Mouse (Mus musculus) E14TG2a.4 (cell line): ENCODE measurements at regions not wholly inside any gene's neighbourhood (a gene's known extent, or its start where the extent isn't known, plus 50 kb on each side); places are given as distances from the start of the nearest gene placed in this dataset.

Experiments used
- H3K27me3 ChIP-seq: 2 replicates; pipeline ENCODE4 v1.6.1; 2014; ENCODE audit warnings: low read length, control low read depth; ENCODE audit not compliant: insufficient read depth
- H3K36me3 ChIP-seq: 2 replicates; pipeline ENCODE4 v1.6.1; 2014; ENCODE audit warnings: low read length, control low read depth; ENCODE audit not compliant: insufficient read depth
- H3K4me1 ChIP-seq: replicated peaks from 2 replicates; pipeline ENCODE4 v1.6.1; 2014; ENCODE audit warnings: low read depth, low read length, control low read depth
- H3K4me3 ChIP-seq: replicated peaks from 2 replicates; pipeline ENCODE4 v1.5.1; 2014; ENCODE audit warnings: mild to moderate bottlenecking, low read length
- H3K9me3 ChIP-seq: 2 replicates; pipeline ENCODE4 v1.6.1; 2014; ENCODE audit warnings: low read length, control low read depth
- CTCF ChIP-seq: conservative IDR thresholded peaks from 2 replicates; pipeline ENCODE4 v1.5.1; 2014; ENCODE audit warnings: low read length
- NANOG ChIP-seq: IDR thresholded peaks from 2 replicates; pipeline ENCODE4 v1.6.1; 2014; ENCODE audit warnings: borderline replicate concordance, low read length, mixed read lengths
- POU5F1 ChIP-seq: IDR thresholded peaks from 2 replicates; pipeline ENCODE4 v1.6.1; 2014; ENCODE audit warnings: low read length, borderline replicate concordance

DNA sequence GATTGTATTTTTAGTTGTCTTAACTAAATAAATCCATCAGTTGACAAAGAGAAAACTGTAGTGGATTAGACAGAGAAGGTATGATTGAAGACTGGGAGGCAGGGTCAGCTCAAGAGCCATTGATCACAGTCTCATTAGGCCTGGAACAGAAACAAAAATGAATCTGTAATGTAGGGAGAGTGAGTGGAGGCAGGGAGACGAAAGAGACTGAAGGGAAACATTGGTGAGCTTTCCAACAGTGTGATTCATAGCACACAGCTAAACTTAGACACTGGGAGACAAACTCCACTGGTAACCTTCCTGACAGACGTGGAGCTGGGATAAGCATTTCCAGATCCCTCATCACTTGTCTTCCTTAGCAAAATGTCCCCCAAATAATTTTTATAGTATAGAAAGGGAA lies 372.1 kb upstream of the Fam92a start:
- TF ChIP-seq POU5F1, result no peak
- no peak for TF ChIP-seq NANOG
- no peak for TF ChIP-seq CTCF
- Histone ChIP-seq H3K36me3 (no peaks in the 10 kb centered on the region), H3K4me1 (no peaks in the 10 kb centered on the region), H3K9me3 (no peaks in the 10 kb centered on the region), H3K27me3 (no peaks in the 10 kb centered on the region; the same call in 1 of the 2 replicates), H3K4me3 (no peak overlapping the region)

DNA sequence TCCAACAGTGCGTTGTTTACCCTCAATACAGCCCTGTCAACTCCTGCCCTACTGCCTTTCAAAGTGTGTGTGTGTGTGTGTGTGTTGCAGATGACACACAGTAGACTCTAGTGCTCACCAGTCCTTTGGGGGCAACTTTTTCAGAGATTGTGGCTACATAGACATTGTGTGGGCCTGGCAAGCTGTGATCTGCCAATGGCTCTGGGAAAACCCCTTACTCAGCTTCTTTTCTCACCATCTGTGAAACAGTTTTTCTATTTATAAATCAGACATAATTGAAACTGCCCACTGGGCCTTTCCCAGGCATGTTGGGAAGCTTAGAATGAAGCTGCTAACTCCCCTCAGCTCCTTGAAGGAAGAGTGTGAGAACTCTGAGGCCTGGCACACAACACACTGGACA lies 369.7 kb upstream of the Fam92a start:
- H3K4me1 ChIP-seq, result no peaks in the 10 kb centered on the region

DNA sequence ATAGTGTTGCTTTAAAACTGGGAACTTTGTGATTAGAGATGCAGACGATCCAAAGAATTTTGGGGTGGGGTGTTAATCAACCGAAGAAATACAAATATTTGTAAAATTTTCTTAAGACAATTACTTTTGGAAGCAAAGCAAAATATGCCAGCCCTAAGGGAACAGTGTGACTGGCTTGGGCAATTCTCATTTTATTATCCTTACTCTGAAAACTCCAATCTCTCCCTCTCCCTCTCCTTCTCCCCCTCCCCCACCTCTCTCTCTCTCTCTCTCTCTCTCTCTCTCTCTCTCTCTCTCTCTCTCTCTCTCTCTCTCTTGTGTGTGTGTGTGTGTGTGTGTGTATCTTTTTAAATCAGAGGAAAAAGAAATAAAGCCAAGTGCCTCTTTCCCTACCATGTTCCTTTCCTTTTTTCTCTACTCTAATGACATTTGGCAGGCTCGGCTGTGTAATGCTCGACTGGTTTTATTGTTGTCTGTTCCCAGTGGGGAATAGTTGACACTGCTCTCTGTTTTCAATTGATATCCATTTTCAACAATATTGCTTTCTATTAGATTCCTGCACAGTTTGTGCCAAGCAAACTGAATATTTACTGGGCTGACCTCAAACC lies 367.5 kb upstream of the Fam92a start:
- Histone ChIP-seq H3K36me3 (no peaks in the 10 kb centered on the region), H3K27me3 (no peaks in the 10 kb centered on the region), H3K4me3 (no peak overlapping the region), H3K9me3 (no peaks in the 10 kb centered on the region), H3K4me1 (no peaks in the 10 kb centered on the region)
- no peak for TF ChIP-seq NANOG
- no peak for TF ChIP-seq CTCF
- no peak for TF ChIP-seq POU5F1

More for the DNA sequence above, 369.7 kb upstream of the Fam92a start:
- H3K27me3 ChIP-seq, result no peaks in the 10 kb centered on the region
- no peaks in the 10 kb centered on the region for H3K36me3 ChIP-seq
- no peak overlapping the region for H3K4me3 ChIP-seq
- H3K9me3 ChIP-seq, result no peaks in the 10 kb centered on the region
- TF ChIP-seq POU5F1 (no peak), NANOG (no peak), CTCF (no peak)

DNA sequence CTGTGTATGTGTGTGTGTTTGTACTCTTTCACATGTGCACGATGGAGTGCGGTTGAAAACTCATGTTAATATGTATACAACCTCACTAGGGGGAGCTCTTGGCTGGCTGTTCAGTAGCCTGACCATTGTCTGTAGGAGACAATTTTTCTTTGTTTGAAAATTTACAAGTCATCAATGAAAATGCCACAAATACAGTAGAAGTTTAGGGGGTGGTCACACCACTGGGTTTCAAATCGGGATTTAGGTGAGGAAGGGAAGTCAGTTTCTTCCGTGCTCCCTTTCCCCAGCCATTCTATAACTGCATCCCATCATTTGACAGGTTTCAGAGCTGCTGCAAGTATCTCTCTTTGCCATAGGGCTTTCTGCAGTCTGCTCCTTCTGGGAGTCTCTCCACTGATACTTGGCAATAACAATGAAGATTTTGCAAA lies 366.9 kb upstream of the Fam92a start:
- TF ChIP-seq CTCF, result peak; percentile 25
- TF ChIP-seq POU5F1, result no peak
- TF ChIP-seq NANOG, result no peak

DNA sequence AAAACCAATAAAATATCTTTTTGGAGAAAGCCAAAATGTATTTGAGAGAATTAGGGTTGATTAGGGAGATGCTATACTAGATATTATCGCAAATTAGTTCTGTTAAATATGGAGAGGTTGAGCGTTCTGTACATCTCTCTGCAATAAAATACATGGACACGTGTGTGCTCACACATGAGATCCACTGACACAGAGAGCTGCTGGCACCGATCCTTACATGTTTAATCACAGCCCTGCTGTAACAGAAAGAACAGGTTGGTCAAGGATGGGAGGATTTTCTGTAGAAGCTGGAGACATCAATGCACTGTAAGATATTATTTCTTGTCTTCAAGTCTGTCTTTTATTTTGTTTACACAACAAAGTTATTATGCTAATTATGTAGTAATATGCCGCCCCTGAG lies 366.2 kb upstream of the Fam92a start:
- Histone ChIP-seq H3K4me1 (no peaks in the 10 kb centered on the region), H3K36me3 (no peaks in the 10 kb centered on the region), H3K9me3 (no peaks in the 10 kb centered on the region), H3K27me3 (no peaks in the 10 kb centered on the region), H3K4me3 (no peak overlapping the region)
- no peak for TF ChIP-seq POU5F1

More for the DNA sequence above, 366.9 kb upstream of the Fam92a start:
- H3K4me1 ChIP-seq, result no peaks in the 10 kb centered on the region
- no peaks in the 10 kb centered on the region for H3K27me3 ChIP-seq
- H3K4me3 ChIP-seq, result no peak overlapping the region
- H3K36me3 ChIP-seq, result no peaks in the 10 kb centered on the region
- no peaks in the 10 kb centered on the region for H3K9me3 ChIP-seq

DNA sequence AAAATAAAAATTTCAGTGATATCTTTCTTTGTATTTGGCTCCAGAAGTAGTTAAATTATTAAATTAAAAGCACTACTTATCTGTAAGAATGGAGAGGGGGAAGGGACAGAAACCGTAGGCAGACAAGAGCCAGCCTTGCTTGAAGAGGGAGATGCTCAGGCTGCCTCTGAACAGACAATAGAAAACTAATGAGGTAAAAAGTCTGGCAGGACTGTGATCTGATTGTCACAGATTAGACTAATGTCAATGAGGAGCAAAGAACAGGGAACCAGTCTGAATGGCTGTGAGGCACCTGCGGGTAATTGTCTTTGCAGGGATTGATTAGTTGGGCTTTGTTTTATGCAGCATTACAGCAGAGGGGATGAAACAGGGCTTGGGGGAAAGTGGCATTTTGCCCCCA lies 362.3 kb upstream of the Fam92a start:
- H3K27me3 ChIP-seq, result no peaks in the 10 kb centered on the region

DNA sequence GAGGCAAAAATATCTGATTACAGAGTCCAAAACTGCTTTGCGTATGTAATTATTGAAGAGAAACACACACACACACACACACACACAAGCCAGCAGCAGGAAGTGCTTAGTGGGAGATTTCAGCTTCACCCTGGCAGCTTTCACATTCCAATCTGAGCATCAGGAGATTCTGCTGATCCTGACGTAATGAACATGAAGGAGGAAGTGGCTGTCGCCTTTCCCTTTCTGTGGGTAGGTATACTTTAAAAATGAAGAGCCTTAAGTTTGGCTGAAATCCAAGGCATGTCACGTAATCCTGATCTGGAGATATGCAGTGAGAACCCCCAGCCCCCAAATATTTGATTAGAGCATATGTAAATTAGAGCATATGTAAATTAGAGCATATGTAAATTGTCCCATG lies 361.1 kb upstream of the Fam92a start:
- no peaks in the 10 kb centered on the region for H3K27me3 ChIP-seq
- no peaks in the 10 kb centered on the region for H3K9me3 ChIP-seq
- no peaks in the 10 kb centered on the region for H3K36me3 ChIP-seq
- no peak overlapping the region for H3K4me3 ChIP-seq
- no peaks in the 10 kb centered on the region for H3K4me1 ChIP-seq
- no peak for TF ChIP-seq POU5F1
- no peak for TF ChIP-seq NANOG
- no peak for TF ChIP-seq CTCF

More for the DNA sequence above, 362.3 kb upstream of the Fam92a start:
- TF ChIP-seq CTCF, result no peak
- TF ChIP-seq POU5F1, result no peak
- TF ChIP-seq NANOG, result no peak
- Histone ChIP-seq H3K4me3 (no peak overlapping the region), H3K4me1 (no peaks in the 10 kb centered on the region), H3K9me3 (no peaks in the 10 kb centered on the region), H3K36me3 (no peaks in the 10 kb centered on the region)

DNA sequence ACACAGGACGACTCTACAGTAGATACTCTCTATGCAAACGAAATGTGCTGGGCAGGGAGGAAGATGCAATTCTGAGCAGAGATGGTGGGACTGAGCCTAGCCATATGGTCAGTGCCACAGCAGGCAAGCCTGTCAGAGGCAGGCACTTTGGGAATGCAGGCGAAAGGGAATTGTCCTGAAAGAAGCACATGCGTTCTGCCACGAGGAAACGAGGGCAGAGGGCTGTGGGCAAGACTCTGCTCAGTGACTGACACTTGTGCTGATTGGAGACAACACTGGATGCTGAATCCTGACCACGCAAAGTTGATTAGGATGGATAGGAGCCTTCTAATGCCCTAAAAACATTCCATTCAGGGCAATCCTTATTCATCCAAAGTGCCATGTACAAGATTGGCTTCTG lies 350.5 kb upstream of the Fam92a start:
- Histone ChIP-seq H3K36me3 (no peaks in the 10 kb centered on the region), H3K4me1 (no peaks in the 10 kb centered on the region), H3K4me3 (no peak overlapping the region), H3K27me3 (no peaks in the 10 kb centered on the region), H3K9me3 (no peaks in the 10 kb centered on the region)
- TF ChIP-seq NANOG (no peak), CTCF (no peak), POU5F1 (no peak)

DNA sequence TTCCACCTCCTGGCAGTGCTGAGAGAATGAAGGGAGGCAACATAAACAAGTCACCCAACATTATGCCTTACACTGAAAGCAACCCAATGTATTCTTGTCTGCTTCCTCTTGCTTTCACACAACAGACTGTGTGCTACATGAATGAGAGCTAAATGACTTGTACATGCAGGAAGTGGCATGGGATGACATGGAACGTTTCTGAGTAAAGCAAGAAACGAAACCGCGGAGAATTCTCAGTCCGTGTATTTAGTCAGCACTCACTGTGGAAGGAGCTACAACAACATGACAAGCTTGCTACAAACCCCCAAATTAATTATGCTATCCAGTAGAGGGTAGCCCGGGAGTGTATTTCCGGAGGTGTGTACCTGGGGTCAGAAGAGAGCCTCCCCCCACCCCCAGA lies 349.4 kb upstream of the Fam92a start:
- no peak for TF ChIP-seq NANOG
- no peak for TF ChIP-seq CTCF
- TF ChIP-seq POU5F1, result no peak
- Histone ChIP-seq H3K36me3 (no peaks in the 10 kb centered on the region), H3K4me1 (no peaks in the 10 kb centered on the region), H3K9me3 (no peaks in the 10 kb centered on the region), H3K27me3 (no peaks in the 10 kb centered on the region), H3K4me3 (no peak overlapping the region)
